ENCODE assay signal across 8 mouse cellular contexts in genomic region chr8:88576351-88577142, GRCm38 (mm10). TPM values are rescaled to one million over a fixed set of nuclear protein-coding genes. Genes with fewer than 3 reads are reported as not detected.
DNase-seq lines count a peak whose midpoint lies in the region; ATAC-seq lines count a peak whose summit lies in the region.

No protein-coding gene starts in this region.

- peak overlapping the region; percentile 34; the same call in 1 of the 2 replicates for H3K27ac ChIP-seq in hindbrain, embryonic 16.5 days (ENCODE audit: low read depth, low read length)
- H3K27ac ChIP-seq in hindbrain, embryonic 12.5 days = no peak overlapping the region
- H3K27ac ChIP-seq in embryonic facial prominence, embryonic 13.5 days = peak overlapping the region; percentile 64
- peak overlapping the region; percentile 45 for H3K27ac ChIP-seq in liver, embryonic 12.5 days
- H3K27ac ChIP-seq in stomach, embryonic 15.5 days = peak overlapping the region; percentile 81
- H3K27ac ChIP-seq in forebrain, embryonic 12.5 days = no peak overlapping the region

- peak; percentile 73 to 77 for DNase-seq in heart, postnatal 10 days
- DNase-seq in thymus, adult 18-20 months = no peak

- H3K36me3 ChIP-seq in hindbrain, embryonic 16.5 days (ENCODE audit: control insufficient read depth, insufficient read depth, low read length) = no peaks in the 10 kb centered on the region
- H3K36me3 ChIP-seq in hindbrain, embryonic 12.5 days = peaks cover 12% of the 10 kb centered on the region
- H3K36me3 ChIP-seq in embryonic facial prominence, embryonic 13.5 days = peaks cover 64% of the 10 kb centered on the region
- no peaks in the 10 kb centered on the region for H3K36me3 ChIP-seq in liver, embryonic 12.5 days
- H3K36me3 ChIP-seq in stomach, embryonic 15.5 days = no peaks in the 10 kb centered on the region
- peaks cover 20% of the 10 kb centered on the region for H3K36me3 ChIP-seq in forebrain, embryonic 12.5 days (replicated peaks)

- H3K4me3 ChIP-seq in hindbrain, embryonic 16.5 days (ENCODE audit: low read length) = no peak overlapping the region
- no peak overlapping the region for H3K4me3 ChIP-seq in hindbrain, embryonic 12.5 days
- H3K4me3 ChIP-seq in embryonic facial prominence, embryonic 13.5 days = no peak overlapping the region
- no peak overlapping the region for H3K4me3 ChIP-seq in liver, embryonic 12.5 days
- no peak overlapping the region for H3K4me3 ChIP-seq in stomach, embryonic 15.5 days (replicated peaks)
- H3K4me3 ChIP-seq in forebrain, embryonic 12.5 days (replicated peaks) = no peak overlapping the region

- H3K4me1 ChIP-seq in hindbrain, embryonic 16.5 days (ENCODE audit: control insufficient read depth, insufficient read depth, low read depth, low read length) = peaks cover 53% of the 10 kb centered on the region
- peaks cover 32% of the 10 kb centered on the region for H3K4me1 ChIP-seq in hindbrain, embryonic 12.5 days
- peaks cover 63% of the 10 kb centered on the region for H3K4me1 ChIP-seq in embryonic facial prominence, embryonic 13.5 days
- peaks cover 21% of the 10 kb centered on the region; the same call in 1 of the 2 replicates for H3K4me1 ChIP-seq in liver, embryonic 12.5 days
- peaks cover 66% of the 10 kb centered on the region for H3K4me1 ChIP-seq in stomach, embryonic 15.5 days
- peaks cover 48% of the 10 kb centered on the region for H3K4me1 ChIP-seq in forebrain, embryonic 12.5 days

- no peaks in the 10 kb centered on the region for H3K27me3 ChIP-seq in hindbrain, embryonic 16.5 days (replicated peaks; ENCODE audit: control insufficient read depth, insufficient read depth, low read length)
- H3K27me3 ChIP-seq in hindbrain, embryonic 12.5 days = no peaks in the 10 kb centered on the region
- no peaks in the 10 kb centered on the region for H3K27me3 ChIP-seq in embryonic facial prominence, embryonic 13.5 days
- peaks cover 8% of the 10 kb centered on the region; the same call in 1 of the 2 replicates for H3K27me3 ChIP-seq in liver, embryonic 12.5 days (replicated peaks)
- no peaks in the 10 kb centered on the region for H3K27me3 ChIP-seq in stomach, embryonic 15.5 days (replicated peaks)
- 0 out of 2 replicates have a peak, but pooled peaks cover under 1% of the 10 kb centered on the region for H3K27me3 ChIP-seq in forebrain, embryonic 12.5 days

- H3K9ac ChIP-seq in hindbrain, embryonic 16.5 days (ENCODE audit: low read depth, low read length) = no peak overlapping the region
- no peak overlapping the region for H3K9ac ChIP-seq in hindbrain, embryonic 12.5 days
- H3K9ac ChIP-seq in embryonic facial prominence, embryonic 13.5 days = 0 out of 2 replicates have a peak overlapping the region, but pooled peaks have one; percentile 27
- no peak overlapping the region for H3K9ac ChIP-seq in liver, embryonic 12.5 days
- H3K9ac ChIP-seq in stomach, embryonic 15.5 days = no peak overlapping the region
- no peak overlapping the region for H3K9ac ChIP-seq in forebrain, embryonic 12.5 days

- WGBS in hindbrain, embryonic 16.5 days = 77% methylated on average over 10 of the region's 10 CpGs
- 83% methylated on average over 10 of the region's 10 CpGs for WGBS in hindbrain, embryonic 12.5 days
- 71% methylated on average over 10 of the region's 10 CpGs for WGBS in embryonic facial prominence, embryonic 13.5 days
- WGBS in liver, embryonic 12.5 days (ENCODE audit: insufficient replicate concordance) = 69% methylated on average over 10 of the region's 10 CpGs
- 51% methylated on average over 10 of the region's 10 CpGs for WGBS in stomach, embryonic 15.5 days
- 87% methylated on average over 10 of the region's 10 CpGs for WGBS in forebrain, embryonic 12.5 days

- no peaks in the 10 kb centered on the region for H3K9me3 ChIP-seq in hindbrain, embryonic 16.5 days (ENCODE audit: control insufficient read depth, low read length)
- H3K9me3 ChIP-seq in hindbrain, embryonic 12.5 days (replicated peaks) = no peaks in the 10 kb centered on the region
- H3K9me3 ChIP-seq in embryonic facial prominence, embryonic 13.5 days = no peaks in the 10 kb centered on the region
- H3K9me3 ChIP-seq in liver, embryonic 12.5 days (replicated peaks) = no peaks in the 10 kb centered on the region
- no peaks in the 10 kb centered on the region for H3K9me3 ChIP-seq in stomach, embryonic 15.5 days
- no peaks in the 10 kb centered on the region for H3K9me3 ChIP-seq in forebrain, embryonic 12.5 days

- no peak for ATAC-seq in hindbrain, embryonic 16.5 days
- ATAC-seq in hindbrain, embryonic 12.5 days (ENCODE audit: low FRiP score) = no peak
- ATAC-seq in embryonic facial prominence, embryonic 13.5 days (ENCODE audit: insufficient number of reproducible peaks, insufficient read depth, low FRiP score, low TSS enrichment, low read depth) = no peak
- no peak for ATAC-seq in liver, embryonic 12.5 days
- peak; percentile 61 for ATAC-seq in stomach, embryonic 15.5 days (ENCODE audit: insufficient read depth, low FRiP score, low read depth)
- no peak for ATAC-seq in forebrain, embryonic 12.5 days (ENCODE audit: low FRiP score)

- no peak overlapping the region for H3K4me2 ChIP-seq in hindbrain, embryonic 16.5 days (ENCODE audit: low read length)
- H3K4me2 ChIP-seq in hindbrain, embryonic 12.5 days (replicated peaks) = no peak overlapping the region
- no peak overlapping the region for H3K4me2 ChIP-seq in embryonic facial prominence, embryonic 13.5 days
- H3K4me2 ChIP-seq in liver, embryonic 12.5 days = no peak overlapping the region
- H3K4me2 ChIP-seq in stomach, embryonic 15.5 days = no peak overlapping the region
- no peak overlapping the region for H3K4me2 ChIP-seq in forebrain, embryonic 12.5 days

- intact Hi-C loops in heart, postnatal 10 days (cut with DNase I) = no loop called here

RNA-seq across cellular contexts. Expression of gene Nkd1, which starts 55.4 kb away (rescaled TPM):
- 45.8 and 63.0 TPM in 2 replicates for polyA plus RNA-seq in hindbrain, embryonic 16.5 days (2015; fragmentation: Nextera tagmentation; extraction: Ambion mirVana)
- polyA plus RNA-seq in hindbrain, embryonic 12.5 days (2016; fragmentation: Nextera tagmentation; extraction: Ambion mirVana) = 106 and 111 TPM in 2 replicates
- 101 and 122 TPM in 2 replicates for polyA plus RNA-seq in embryonic facial prominence, embryonic 13.5 days (2015; fragmentation: Nextera tagmentation; extraction: Ambion mirVana)
- total RNA-seq in heart, postnatal 10 days (2021) = 1 to 10 TPM; 5.1 to 5.4 TPM
- polyA plus RNA-seq in liver, embryonic 12.5 days (2016; fragmentation: Nextera tagmentation; extraction: Ambion mirVana) = 4.3 and 5.5 TPM in 2 replicates
- polyA plus RNA-seq in stomach, embryonic 15.5 days (2015; fragmentation: Nextera tagmentation; extraction: Ambion mirVana) = 40.4 and 42.0 TPM in 2 replicates
- polyA plus RNA-seq in forebrain, embryonic 12.5 days (2016; fragmentation: Nextera tagmentation; extraction: Ambion mirVana) = 51.2 and 64.4 TPM in 2 replicates

RNA-seq across cellular contexts. Expression of gene Snx20, which starts 59.4 kb away (rescaled TPM):
- polyA plus RNA-seq in hindbrain, embryonic 16.5 days (2015; fragmentation: Nextera tagmentation; extraction: Ambion mirVana) = 1.1 TPM in 2 replicates
- 1.5 and 1.7 TPM in 2 replicates for polyA plus RNA-seq in hindbrain, embryonic 12.5 days (2016; fragmentation: Nextera tagmentation; extraction: Ambion mirVana)
- polyA plus RNA-seq in embryonic facial prominence, embryonic 13.5 days (2015; fragmentation: Nextera tagmentation; extraction: Ambion mirVana) = 1.5 and 1.8 TPM in 2 replicates
- 1 to 10 TPM; 1.5 to 2.0 TPM for total RNA-seq in heart, postnatal 10 days (2021)
- 2.6 and 2.7 TPM in 2 replicates for polyA plus RNA-seq in liver, embryonic 12.5 days (2016; fragmentation: Nextera tagmentation; extraction: Ambion mirVana)
- 2.8 TPM in 2 replicates for polyA plus RNA-seq in stomach, embryonic 15.5 days (2015; fragmentation: Nextera tagmentation; extraction: Ambion mirVana)
- 0.60 and 0.93 TPM in 2 replicates for polyA plus RNA-seq in forebrain, embryonic 12.5 days (2016; fragmentation: Nextera tagmentation; extraction: Ambion mirVana)

Comparison
In these comparisons a context has a peak if more than half of its experiments do, and no peak if none do; other contexts are left out.
1. H3K27ac ChIP-seq: peak in hindbrain, embryonic 16.5 days (single experiment), embryonic facial prominence, embryonic 13.5 days (single experiment), liver, embryonic 12.5 days (single experiment) and stomach, embryonic 15.5 days (single experiment); none in hindbrain, embryonic 12.5 days (single experiment) and forebrain, embryonic 12.5 days (single experiment).
2. DNase-seq: peak in heart, postnatal 10 days (2 of 2); none in thymus, adult 18-20 months (0 of 2).